Mouse (Mus musculus): ENCODE measurements around the gene Mcts2.

DNA sequence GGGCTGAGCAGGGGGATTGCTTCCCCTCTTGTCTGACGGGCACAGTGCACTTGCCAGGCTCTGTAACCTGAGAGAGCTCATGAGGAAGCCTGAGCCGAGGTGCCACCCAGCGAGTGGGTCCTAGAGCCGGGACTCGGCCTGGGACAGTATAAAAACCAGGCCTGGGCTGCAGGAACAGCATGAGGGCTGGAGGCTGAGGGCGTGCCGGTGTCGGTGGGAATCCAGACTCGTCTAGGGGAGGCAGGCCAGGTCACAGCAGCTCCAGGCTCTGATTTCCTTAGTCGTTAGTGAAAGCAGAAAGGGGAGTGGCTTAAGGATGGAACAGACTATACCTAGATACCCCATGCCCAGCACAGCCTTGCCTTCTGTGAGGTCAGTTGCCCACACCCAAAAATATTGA, 9.2 kb downstream of the Mcts2 start:
- TF ChIP-seq CTCF (IDR thresholded peaks at IDR 0.05; ENCODE audit: extremely low read depth, insufficient read depth, low read length): no peak
- TF ChIP-seq POLR2A (IDR thresholded peaks at IDR 0.05; ENCODE audit: extremely low read depth, insufficient read depth, low read length): no peak

Measured in cortical plate, adult 2 months (tissue).